Mouse (Mus musculus) heart, embryonic 13.5 days (tissue): ENCODE measurements around the gene Fggy. TPM values are rescaled to one million over a fixed set of nuclear protein-coding genes. Genes with fewer than 3 reads are reported as not detected.

ENCODE experiments used
- ATAC-seq: fragments of 200-750 bp; cut with Nextera tagmentation; 2 replicates; pipeline ENCODE4 v1.8.0; 2017; ENCODE audit warnings: moderate TSS enrichment; ENCODE audit not compliant: insufficient number of reproducible peaks, low FRiP score, low TSS enrichment; ENCODE audit errors: extremely low read depth
- H3K27ac ChIP-seq: fragments of 300-500 bp; sonication (generic); replicated peaks from 2 replicates; pipeline ENCODE4 v1.5.1; 2015; ENCODE audit warnings: moderate library complexity, mild to moderate bottlenecking, inconsistent platforms
- H3K27me3 ChIP-seq: fragments of 300-500 bp; sonication (generic); replicated peaks from 2 replicates; pipeline ENCODE4 v1.6.1; 2015; ENCODE audit warnings: mild to moderate bottlenecking, inconsistent platforms
- H3K36me3 ChIP-seq: fragments of 300-500 bp; sonication (generic); 2 replicates; pipeline ENCODE4 v1.6.1; 2015; ENCODE audit warnings: mild to moderate bottlenecking, inconsistent platforms
- H3K4me1 ChIP-seq: fragments of 300-500 bp; sonication (generic); 2 replicates; pipeline ENCODE4 v1.6.1; 2015; ENCODE audit warnings: inconsistent platforms
- H3K4me2 ChIP-seq: fragments of 300-500 bp; sonication (generic); 2 replicates; pipeline ENCODE4 v1.6.1; 2015; ENCODE audit warnings: inconsistent platforms, mild to moderate bottlenecking, moderate library complexity
- H3K4me3 ChIP-seq: fragments of 300-500 bp; sonication (generic); 2 replicates; pipeline ENCODE4 v1.5.1; 2015; ENCODE audit warnings: moderate library complexity, mild to moderate bottlenecking, inconsistent platforms
- H3K9ac ChIP-seq: fragments of 300-500 bp; sonication (generic); 2 replicates; pipeline ENCODE4 v1.6.1; 2015; ENCODE audit warnings: inconsistent platforms, mild to moderate bottlenecking, moderate library complexity
- H3K9me3 ChIP-seq: fragments of 300-500 bp; sonication (generic); 2 replicates; pipeline ENCODE4 v1.6.1; 2016; ENCODE audit warnings: inconsistent platforms
- WGBS: fragments of 180-500 bp; shearing (Covaris S2); methylation state at CpG from one replicate; pipeline ENCODE4 v1.1.7; 2015; ENCODE audit warnings: mixed read lengths; 5-methylcytosine and 5-hydroxymethylcytosine counted together
- polyA plus RNA-seq: library from polyadenylated mRNA; unstranded; fragments of >200 nt; fragmentation: Nextera tagmentation; extraction: Ambion mirVana; gene quantifications from 2 replicates; pipeline ENCODE4 v1.2.1, GENCODE M21; 2015

The Fggy gene
- polyA plus RNA-seq, 1 experiment from 2014 or later: 4.2 TPM

GRCm38 (mm10) chr4:95847664-95848063, 290.4 kb downstream of the Fggy start:
- H3K4me2 ChIP-seq: no peak overlapping the region
- H3K9me3 ChIP-seq: no peaks in the 10 kb centered on the region

GRCm38 (mm10) chr4:95849497-95849896, 292.2 kb downstream of the Fggy start:
- no peak overlapping the region for H3K9ac ChIP-seq
- no peak overlapping the region for H3K4me3 ChIP-seq
- H3K27ac ChIP-seq: no peak overlapping the region
- ATAC-seq: no peak
- no peaks in the 10 kb centered on the region for H3K36me3 ChIP-seq
- H3K4me2 ChIP-seq: no peak overlapping the region
- H3K27me3 ChIP-seq: no peaks in the 10 kb centered on the region
- H3K9me3 ChIP-seq: no peaks in the 10 kb centered on the region
- 68% methylated on average over 5 of the region's 5 CpGs for WGBS
- H3K4me1 ChIP-seq: peaks cover 23% of the 10 kb centered on the region

More at GRCm38 (mm10) chr4:95847664-95848063, 290.4 kb downstream of the Fggy start:
- no peaks in the 10 kb centered on the region for H3K36me3 ChIP-seq
- WGBS: 82% methylated on average over 3 of the region's 3 CpGs
- no peak overlapping the region for H3K4me3 ChIP-seq
- no peak overlapping the region for H3K27ac ChIP-seq
- no peak overlapping the region for H3K9ac ChIP-seq
- no peak for ATAC-seq
- peaks cover 23% of the 10 kb centered on the region for H3K4me1 ChIP-seq
- H3K27me3 ChIP-seq: no peaks in the 10 kb centered on the region

- 75% methylated on average over 6 of the region's 6 CpGs for WGBS
- H3K27ac ChIP-seq: no peak overlapping the region
- H3K4me1 ChIP-seq: peaks cover 22% of the 10 kb centered on the region
- H3K4me3 ChIP-seq: no peak overlapping the region
- no peak for ATAC-seq
- no peak overlapping the region for H3K4me2 ChIP-seq
- H3K36me3 ChIP-seq: no peaks in the 10 kb centered on the region
- no peaks in the 10 kb centered on the region for H3K27me3 ChIP-seq
- H3K9ac ChIP-seq: no peak overlapping the region
- no peaks in the 10 kb centered on the region for H3K9me3 ChIP-seq
Observed at GRCm38 (mm10) chr4:95850044-95850739, 292.9 kb downstream of the Fggy start.

- H3K36me3 ChIP-seq: no peaks in the 10 kb centered on the region
- 0 out of 2 replicates have a peak, but pooled peaks cover 4% of the 10 kb centered on the region for H3K4me1 ChIP-seq
- H3K4me3 ChIP-seq: no peak overlapping the region
- H3K27me3 ChIP-seq: no peaks in the 10 kb centered on the region
- WGBS: 71% methylated on average over 2 of the region's 2 CpGs
- no peak for ATAC-seq
- H3K9ac ChIP-seq: no peak overlapping the region
- H3K9me3 ChIP-seq: no peaks in the 10 kb centered on the region
- no peak overlapping the region for H3K4me2 ChIP-seq
- H3K27ac ChIP-seq: no peak overlapping the region
Observed at GRCm38 (mm10) chr4:95852257-95852656, 294.9 kb downstream of the Fggy start.

- ATAC-seq: no peak
- no peaks in the 10 kb centered on the region for H3K9me3 ChIP-seq
- H3K4me3 ChIP-seq: no peak overlapping the region
- WGBS: 77% methylated on average over 2 of the region's 2 CpGs
- H3K27me3 ChIP-seq: no peaks in the 10 kb centered on the region
- no peak overlapping the region for H3K27ac ChIP-seq
- H3K9ac ChIP-seq: no peak overlapping the region
- no peaks in the 10 kb centered on the region for H3K4me1 ChIP-seq
- no peaks in the 10 kb centered on the region for H3K36me3 ChIP-seq
- H3K4me2 ChIP-seq: no peak overlapping the region
Observed at GRCm38 (mm10) chr4:95856008-95856407, 298.7 kb downstream of the Fggy start.

- Histone ChIP-seq H3K27me3 (no peaks in the 10 kb centered on the region), H3K9me3 (no peaks in the 10 kb centered on the region), H3K4me2 (no peak overlapping the region), H3K9ac (no peak overlapping the region), H3K4me1 (peaks cover 28% of the 10 kb centered on the region), H3K36me3 (no peaks in the 10 kb centered on the region), H3K27ac (no peak overlapping the region), H3K4me3 (no peak overlapping the region)
- WGBS: 40% methylated on average over 3 of the region's 3 CpGs
- no peak for ATAC-seq
Observed at GRCm38 (mm10) chr4:95860601-95861000, 303.3 kb downstream of the Fggy start.

- Histone ChIP-seq H3K9ac (no peak overlapping the region), H3K9me3 (no peaks in the 10 kb centered on the region), H3K36me3 (no peaks in the 10 kb centered on the region), H3K4me2 (no peak overlapping the region), H3K4me1 (peaks cover 28% of the 10 kb centered on the region), H3K4me3 (no peak overlapping the region), H3K27ac (no peak overlapping the region), H3K27me3 (no peaks in the 10 kb centered on the region)
- 35% methylated on average over 4 of the region's 4 CpGs for WGBS
- no peak for ATAC-seq
Observed at GRCm38 (mm10) chr4:95861074-95861473, 303.8 kb downstream of the Fggy start.

- Histone ChIP-seq H3K27ac (no peak overlapping the region), H3K9me3 (no peaks in the 10 kb centered on the region), H3K36me3 (no peaks in the 10 kb centered on the region), H3K4me1 (peaks cover 28% of the 10 kb centered on the region), H3K9ac (no peak overlapping the region), H3K4me3 (no peak overlapping the region), H3K27me3 (no peaks in the 10 kb centered on the region), H3K4me2 (no peak overlapping the region)
- WGBS: 60% methylated on average over 5 of the region's 5 CpGs
- ATAC-seq: no peak
Observed at GRCm38 (mm10) chr4:95861741-95862155, 304.4 kb downstream of the Fggy start.

- no peak overlapping the region for H3K4me2 ChIP-seq
- no peak for ATAC-seq
- no peaks in the 10 kb centered on the region for H3K9me3 ChIP-seq
- 48% methylated on average over 7 of the region's 7 CpGs for WGBS
- H3K9ac ChIP-seq: no peak overlapping the region
- H3K27me3 ChIP-seq: no peaks in the 10 kb centered on the region
- H3K4me1 ChIP-seq: peaks cover 28% of the 10 kb centered on the region
- H3K27ac ChIP-seq: no peak overlapping the region
- H3K36me3 ChIP-seq: no peaks in the 10 kb centered on the region
- H3K4me3 ChIP-seq: no peak overlapping the region
Observed at GRCm38 (mm10) chr4:95862276-95862675, 305.0 kb downstream of the Fggy start.

- no peaks in the 10 kb centered on the region for H3K27me3 ChIP-seq
- ATAC-seq: no peak
- no peaks in the 10 kb centered on the region for H3K36me3 ChIP-seq
- H3K4me1 ChIP-seq: peaks cover 28% of the 10 kb centered on the region
- no peak overlapping the region for H3K9ac ChIP-seq
- 24% methylated on average over 6 of the region's 6 CpGs for WGBS
- no peak overlapping the region for H3K4me2 ChIP-seq
- no peak overlapping the region for H3K27ac ChIP-seq
- no peak overlapping the region for H3K4me3 ChIP-seq
- H3K9me3 ChIP-seq: no peaks in the 10 kb centered on the region
Observed at GRCm38 (mm10) chr4:95862781-95863499, 305.6 kb downstream of the Fggy start.

- Histone ChIP-seq H3K4me1 (peaks cover 28% of the 10 kb centered on the region), H3K4me2 (no peak overlapping the region), H3K9ac (no peak overlapping the region), H3K27ac (no peak overlapping the region), H3K27me3 (no peaks in the 10 kb centered on the region), H3K4me3 (no peak overlapping the region), H3K9me3 (no peaks in the 10 kb centered on the region), H3K36me3 (no peaks in the 10 kb centered on the region)
- no peak for ATAC-seq
- 45% methylated on average over 3 of the region's 3 CpGs for WGBS
Observed at GRCm38 (mm10) chr4:95863500-95863803, 306.1 kb downstream of the Fggy start.

- Histone ChIP-seq H3K4me2 (no peak overlapping the region), H3K27ac (no peak overlapping the region), H3K9me3 (no peaks in the 10 kb centered on the region), H3K9ac (no peak overlapping the region), H3K36me3 (no peaks in the 10 kb centered on the region), H3K27me3 (no peaks in the 10 kb centered on the region), H3K4me1 (peaks cover 28% of the 10 kb centered on the region), H3K4me3 (no peak overlapping the region)
- no peak for ATAC-seq
- 75% methylated on average over 5 of the region's 5 CpGs for WGBS
Observed at GRCm38 (mm10) chr4:95865251-95865650, 307.9 kb downstream of the Fggy start.
